Mouse (Mus musculus): ENCODE measurements around the gene Dock9. TPM values are rescaled to one million over a fixed set of nuclear protein-coding genes. Genes with fewer than 3 reads are reported as not detected.

Dock9 gene
- total and polyA plus RNA-seq, 3 experiments: 9.3 to 12.2 (median 10.3) TPM

DNA sequence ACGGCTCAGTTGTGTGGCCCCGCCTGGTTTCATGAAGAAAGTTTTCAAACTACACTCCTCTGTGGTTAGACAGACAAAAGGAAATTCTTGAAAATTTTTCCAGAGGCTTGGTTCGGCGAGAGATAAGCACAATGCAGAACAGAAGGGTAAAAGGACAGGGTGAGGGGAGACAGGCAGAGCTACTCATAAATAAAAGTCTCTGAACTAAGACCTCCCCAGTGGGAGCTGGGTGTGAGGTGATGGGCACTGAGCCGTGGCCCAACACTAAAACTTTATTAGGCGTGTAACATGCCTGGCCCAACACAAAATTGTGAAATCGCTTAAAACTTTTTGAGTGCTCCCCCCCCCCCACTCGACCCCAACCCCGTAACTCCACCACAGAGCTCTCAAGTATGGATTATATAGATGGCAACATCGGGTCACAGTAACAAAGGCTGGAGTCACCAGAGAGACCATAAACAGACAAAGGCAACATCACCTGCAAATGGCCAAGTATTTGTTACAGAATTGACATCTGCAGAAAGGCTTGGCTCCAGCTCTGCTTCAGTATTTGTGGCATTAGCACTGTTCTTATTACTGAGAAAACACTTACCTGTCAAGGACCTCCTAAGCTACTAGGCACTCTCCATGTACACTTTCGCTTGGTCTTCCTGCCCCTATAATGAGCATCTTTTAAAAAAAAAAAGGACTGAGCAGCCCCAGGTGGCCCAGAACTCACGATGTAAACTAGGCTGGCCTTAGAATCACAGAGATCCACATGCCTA lies 138.4 kb downstream of the Dock9 start:
- Histone ChIP-seq H3K4me1 (ENCODE audit: control insufficient read depth in 1 of 2, insufficient read depth in 2 of 2) (peaks cover 8 to 26% of the 10 kb centered on the region in 2 experiments), H3K4me3 (replicated peaks in 1 of 3; ENCODE audit: low read depth in 2 of 3, low read length in 2 of 3, poor library complexity in 1 of 3) (no peak overlapping the region), H3K4me2 (ENCODE audit: insufficient read depth, low read depth, poor library complexity, severe bottlenecking) (no peak overlapping the region), H3K36me3 (replicated peaks in 1 of 2; ENCODE audit: control insufficient read depth in 1 of 2, insufficient read depth in 1 of 2, low read length in 1 of 2) (peaks cover 6 to 41% of the 10 kb centered on the region in 2 experiments), H3K79me2 (replicated peaks; ENCODE audit: control insufficient read depth, extremely low read depth, insufficient read depth, poor library complexity, severe bottlenecking) (no peaks in the 10 kb centered on the region), H3K9me3 (replicated peaks; ENCODE audit: low read length) (peaks cover 7% of the 10 kb centered on the region), H3K27me3 (replicated peaks) (no peaks in the 10 kb centered on the region), H3K27ac (ENCODE audit: insufficient read depth, low read depth) (no peak overlapping the region), H3K9ac (ENCODE audit: insufficient read depth, low read depth) (no peak overlapping the region)
- in situ Hi-C loops (cut with MboI; ENCODE audit: low pct_ligation_motif_present, low pct_unique_long_range_greater_than_20kb, low sequenced_read_pairs): no loop called here
- dilution Hi-C loops (cut with MboI; ENCODE audit: extremely low pct_ligation_motif_present, extremely low pct_unique_long_range_greater_than_20kb, low sequenced_read_pairs): no loop called here
- TF ChIP-seq NRF1 (IDR thresholded peaks at IDR 0.05; ENCODE audit: low read depth, low read length) (no peak), EP300 (IDR thresholded peaks at IDR 0.05; ENCODE audit: low read length) (peak; percentile 27; the same call in 1 of the 2 replicates), SIN3A (IDR thresholded peaks at IDR 0.05; ENCODE audit: low read length) (0 out of 2 replicates have a peak, but pooled peaks have one; percentile 19), JUND (conservative IDR thresholded peaks at IDR 0.05; ENCODE audit: low read depth, low read length) (no peak), ZNF384 (IDR thresholded peaks at IDR 0.05; ENCODE audit: low read depth, low read length) (no peak), NELFE (IDR thresholded peaks at IDR 0.05; ENCODE audit: low read depth, low read length) (no peak), RCOR1 (conservative IDR thresholded peaks at IDR 0.05; ENCODE audit: low read depth, low read length) (no peak)
- DNase-seq (ENCODE audit: extremely low read depth): peak; percentile 12

DNA sequence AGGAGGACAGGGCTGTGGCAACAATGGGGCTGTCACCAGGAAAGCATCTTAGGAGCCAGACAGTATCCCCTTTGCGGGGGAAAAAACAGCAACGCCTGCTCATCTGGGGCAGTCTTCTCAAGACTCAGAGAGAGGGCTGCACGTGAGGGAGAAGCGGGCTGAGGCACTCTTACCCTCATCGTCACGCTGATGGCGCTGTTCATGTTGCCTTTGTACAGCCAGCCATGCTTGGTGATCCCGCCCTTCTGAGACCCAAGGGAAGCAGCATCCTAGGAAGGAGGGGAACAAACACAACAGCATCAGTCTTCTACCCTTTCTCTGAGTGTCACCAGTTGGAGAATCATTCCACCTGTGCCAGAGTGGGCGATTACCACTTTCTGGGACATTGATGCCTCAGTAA lies 139.1 kb downstream of the Dock9 start:
- Histone ChIP-seq H3K4me3 (replicated peaks in 1 of 3; ENCODE audit: low read depth in 2 of 3, low read length in 2 of 3, poor library complexity in 1 of 3) (peak overlapping the region in 1 of 3 experiments; percentile 16), H3K36me3 (replicated peaks in 1 of 2; ENCODE audit: control insufficient read depth in 1 of 2, insufficient read depth in 1 of 2, low read length in 1 of 2) (peaks cover 5 to 41% of the 10 kb centered on the region in 2 experiments), H3K27ac (ENCODE audit: insufficient read depth, low read depth) (no peak overlapping the region; the same call in 1 of the 2 replicates), H3K79me2 (replicated peaks; ENCODE audit: control insufficient read depth, extremely low read depth, insufficient read depth, poor library complexity, severe bottlenecking) (no peaks in the 10 kb centered on the region), H3K4me1 (ENCODE audit: control insufficient read depth in 1 of 2, insufficient read depth in 2 of 2) (peaks cover 8 to 26% of the 10 kb centered on the region in 2 experiments), H3K27me3 (replicated peaks) (no peaks in the 10 kb centered on the region), H3K9me3 (replicated peaks; ENCODE audit: low read length) (peaks cover 6% of the 10 kb centered on the region), H3K4me2 (ENCODE audit: insufficient read depth, low read depth, poor library complexity, severe bottlenecking) (no peak overlapping the region), H3K9ac (ENCODE audit: insufficient read depth, low read depth) (no peak overlapping the region)
- in situ Hi-C loops (cut with MboI; ENCODE audit: low pct_ligation_motif_present, low pct_unique_long_range_greater_than_20kb, low sequenced_read_pairs): no loop called here
- no peak for DNase-seq (ENCODE audit: extremely low read depth)
- dilution Hi-C loops (cut with MboI; ENCODE audit: extremely low pct_ligation_motif_present, extremely low pct_unique_long_range_greater_than_20kb, low sequenced_read_pairs): no loop called here
- TF ChIP-seq POLR2AphosphoS2 (IDR thresholded peaks at IDR 0.05; ENCODE audit: low read depth, low read length) (no peak), SIN3A (IDR thresholded peaks at IDR 0.05; ENCODE audit: low read length) (0 out of 2 replicates have a peak, but pooled peaks have one; percentile 4)

DNA sequence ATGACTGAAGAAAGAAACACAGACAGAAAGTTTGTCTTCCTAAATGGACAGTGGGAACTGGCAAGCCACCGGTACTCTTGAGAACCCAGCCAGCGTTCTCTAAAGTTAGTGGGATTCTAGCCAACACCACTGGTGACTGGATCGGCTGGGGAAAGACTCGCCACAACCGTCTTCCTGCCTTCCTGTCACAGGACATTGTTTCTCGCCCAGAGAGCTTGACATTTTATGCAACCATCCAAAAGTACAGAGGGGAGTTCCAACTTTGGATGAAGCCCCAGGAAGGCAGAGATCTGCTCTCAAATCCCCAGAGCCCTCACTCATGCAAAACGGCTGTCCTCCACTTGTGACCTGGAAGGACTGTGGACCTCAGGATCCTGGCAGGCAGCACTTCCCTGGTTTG lies 140.0 kb downstream of the Dock9 start:
- H3K27ac ChIP-seq (ENCODE audit: insufficient read depth, low read depth): no peak overlapping the region
- peaks cover 8 to 26% of the 10 kb centered on the region in 2 experiments for H3K4me1 ChIP-seq (ENCODE audit: control insufficient read depth in 1 of 2, insufficient read depth in 2 of 2)
- H3K79me2 ChIP-seq (replicated peaks; ENCODE audit: control insufficient read depth, extremely low read depth, insufficient read depth, poor library complexity, severe bottlenecking): no peaks in the 10 kb centered on the region
- dilution Hi-C loops (cut with MboI; ENCODE audit: extremely low pct_ligation_motif_present, extremely low pct_unique_long_range_greater_than_20kb, low sequenced_read_pairs): no loop called here
- DNase-seq (ENCODE audit: extremely low read depth): no peak
- no peak for TF ChIP-seq MAZ (IDR thresholded peaks at IDR 0.05; ENCODE audit: low read depth, low read length)
- TF ChIP-seq ZNF384 (IDR thresholded peaks at IDR 0.05; ENCODE audit: low read depth, low read length): no peak
- no peak for TF ChIP-seq EP300 (IDR thresholded peaks at IDR 0.05; ENCODE audit: low read length)
- no peak for TF ChIP-seq PAX5 (IDR thresholded peaks at IDR 0.05; ENCODE audit: low read length)
- no peak for TF ChIP-seq MXI1 (IDR thresholded peaks at IDR 0.05; ENCODE audit: low read depth, low read length)
- TF ChIP-seq JUN (IDR thresholded peaks at IDR 0.05; ENCODE audit: insufficient read depth, low read depth, low read length): no peak
- TF ChIP-seq MAX (IDR thresholded peaks at IDR 0.05; ENCODE audit: low read length): no peak
- no peak for TF ChIP-seq USF1 (IDR thresholded peaks at IDR 0.05; ENCODE audit: low read depth, low read length)
- no peak for TF ChIP-seq MEF2A (IDR thresholded peaks at IDR 0.05; ENCODE audit: borderline replicate concordance, low read depth, low read length)
- no peak for TF ChIP-seq CHD2 (IDR thresholded peaks at IDR 0.05; ENCODE audit: low read length)
- no peak for TF ChIP-seq RAD21 (IDR thresholded peaks at IDR 0.05; ENCODE audit: low read depth, low read length)
- TF ChIP-seq SMC3 (IDR thresholded peaks at IDR 0.05; ENCODE audit: low read depth, low read length): no peak
- H3K9me3 ChIP-seq (replicated peaks; ENCODE audit: low read length): no peaks in the 10 kb centered on the region
- no peak overlapping the region for H3K9ac ChIP-seq (ENCODE audit: insufficient read depth, low read depth)
- in situ Hi-C loops (cut with MboI; ENCODE audit: low pct_ligation_motif_present, low pct_unique_long_range_greater_than_20kb, low sequenced_read_pairs): no loop called here
- peaks cover 6 to 37% of the 10 kb centered on the region in 2 experiments for H3K36me3 ChIP-seq (replicated peaks in 1 of 2; ENCODE audit: control insufficient read depth in 1 of 2, insufficient read depth in 1 of 2, low read length in 1 of 2)
- H3K4me3 ChIP-seq (replicated peaks in 1 of 3; ENCODE audit: low read depth in 2 of 3, low read length in 2 of 3, poor library complexity in 1 of 3): no peak overlapping the region
- no peaks in the 10 kb centered on the region for H3K27me3 ChIP-seq (replicated peaks)
- no peak overlapping the region for H3K4me2 ChIP-seq (ENCODE audit: insufficient read depth, low read depth, poor library complexity, severe bottlenecking)

Data from CH12.LX (cell line).